Mouse (Mus musculus): ENCODE measurements at regions not wholly inside any gene's neighbourhood (a gene's known extent, or its start where the extent isn't known, plus 50 kb on each side); places are given as distances from the start of the nearest gene placed in this dataset.

DNA sequence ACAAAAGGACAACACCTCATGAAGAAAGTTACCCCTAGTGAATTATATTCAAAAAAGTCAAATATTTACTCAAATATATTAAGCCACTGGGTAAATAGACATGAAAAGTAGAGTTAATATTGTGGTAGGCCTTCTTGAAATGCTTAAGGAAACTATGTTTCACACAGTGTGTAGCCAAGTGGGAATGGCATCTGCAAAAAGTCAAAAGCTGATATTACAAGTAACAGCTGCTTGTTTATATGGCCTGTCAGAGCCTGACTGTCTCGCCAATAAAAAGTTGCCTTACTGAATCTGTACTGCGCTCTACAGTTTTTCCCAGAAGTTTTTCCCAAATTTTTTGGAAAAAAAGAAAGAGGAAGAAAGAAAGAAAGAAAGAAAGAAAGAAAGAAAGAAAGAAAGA, 77.3 kb upstream of the 1700003H04Rik start:
- TF ChIP-seq POLR2A (IDR thresholded peaks at IDR 0.05; ENCODE audit: insufficient read length, low read depth) (no peak), MAX (IDR thresholded peaks at IDR 0.05; ENCODE audit: low read depth) (no peak), USF1 (IDR thresholded peaks at IDR 0.05; ENCODE audit: low read depth) (no peak), E2F4 (IDR thresholded peaks at IDR 0.05; ENCODE audit: insufficient read depth) (no peak), MYOG (IDR thresholded peaks at IDR 0.05; ENCODE audit: control insufficient read depth in 1 of 3, insufficient read depth in 1 of 3, insufficient read length in 2 of 3, low read depth in 2 of 3) (no peak), MYOD1 (IDR thresholded peaks at IDR 0.05; ENCODE audit: control insufficient read depth in 1 of 3, insufficient read length in 2 of 3, low read depth in 2 of 3) (no peak), TCF12 (IDR thresholded peaks at IDR 0.05; ENCODE audit: insufficient read depth, poor library complexity, severe bottlenecking) (no peak), POLR2AphosphoS2 (IDR thresholded peaks at IDR 0.05; ENCODE audit: insufficient read length, low read depth) (no peak), REST (IDR thresholded peaks at IDR 0.05; ENCODE audit: insufficient read depth, insufficient read length) (no peak), SRF (IDR thresholded peaks at IDR 0.05; ENCODE audit: control insufficient read depth, insufficient read length, low read depth) (no peak)
